In genomic region chr10:102835814-102836213, GRCm38 (mm10) we compare ENCODE assay signal across 12 mouse cellular contexts.
DNase-seq lines count a peak whose midpoint lies in the region; ATAC-seq and TF ChIP-seq lines count a peak whose summit lies in the region.
"Had no signal": no experiment of that assay in that cellular context is flagged by ENCODE, and none has a peak within 500 bp of the region (broad histone marks: within the 10 kb centered on the region; RNA-seq: fewer than 3 reads in every experiment).

No protein-coding gene starts in this region.

- TF ChIP-seq CTCF in liver, embryonic 14.5 days (IDR thresholded peaks at IDR 0.05; ENCODE audit: low read depth): peak; percentile 50

- no peak overlapping the region for H3K4me2 ChIP-seq in forebrain, embryonic 14.5 days (ENCODE audit: low read length)
- no peak overlapping the region for H3K4me2 ChIP-seq in forebrain, embryonic 11.5 days (ENCODE audit: low read depth, low read length, severe bottlenecking)
- no peak overlapping the region for H3K4me2 ChIP-seq in liver, embryonic 14.5 days (ENCODE audit: low read depth)
- H3K4me2 ChIP-seq: heart, embryonic 13.5 days; kidney, embryonic 15.5 days had no signal

- no peaks in the 10 kb centered on the region for H3K9me3 ChIP-seq in forebrain, embryonic 14.5 days (replicated peaks; ENCODE audit: control insufficient read depth, low read length)
- H3K9me3 ChIP-seq in forebrain, embryonic 11.5 days (ENCODE audit: control insufficient read depth, low read length): no peaks in the 10 kb centered on the region
- H3K9me3 ChIP-seq in liver, embryonic 14.5 days (ENCODE audit: control insufficient read depth, low read length): no peaks in the 10 kb centered on the region
- H3K9me3 ChIP-seq: heart, embryonic 13.5 days; kidney, embryonic 15.5 days; limb, embryonic 10.5 days; midbrain, embryonic 10.5 days had no signal

- no peak for TF ChIP-seq EP300 in liver, embryonic 14.5 days (IDR thresholded peaks at IDR 0.05; ENCODE audit: low read depth)

- H3K27ac ChIP-seq in forebrain, embryonic 14.5 days (ENCODE audit: low read depth, low read length): no peak overlapping the region
- no peak overlapping the region for H3K27ac ChIP-seq in forebrain, embryonic 11.5 days (ENCODE audit: low read depth, low read length)
- H3K27ac ChIP-seq in liver, embryonic 14.5 days: no peak overlapping the region
- H3K27ac ChIP-seq: heart, embryonic 13.5 days; kidney, embryonic 15.5 days; limb, embryonic 10.5 days; midbrain, embryonic 10.5 days had no signal

- no peak; the same call in 1 of the 2 replicates for ATAC-seq in forebrain, embryonic 14.5 days
- ATAC-seq in forebrain, embryonic 11.5 days (replicated peaks; ENCODE audit: low FRiP score): no peak
- no peak for ATAC-seq in liver, embryonic 14.5 days (ENCODE audit: insufficient read depth)
- peak; percentile 78; the same call in 1 of the 2 replicates for ATAC-seq in megakaryocyte, adult 5-6 weeks (ENCODE audit: poor library complexity, severe bottlenecking)

- no peaks in the 10 kb centered on the region for H3K4me1 ChIP-seq in forebrain, embryonic 14.5 days (ENCODE audit: control insufficient read depth, insufficient read depth, low read length)
- no peaks in the 10 kb centered on the region for H3K4me1 ChIP-seq in forebrain, embryonic 11.5 days (replicated peaks; ENCODE audit: control insufficient read depth, insufficient read depth, low read length)
- H3K4me1 ChIP-seq in liver, embryonic 14.5 days (replicated peaks; ENCODE audit: control insufficient read depth in 2 of 2, insufficient read depth in 2 of 2, low read length in 1 of 2): no peaks in the 10 kb centered on the region
- H3K4me1 ChIP-seq: heart, embryonic 13.5 days; kidney, embryonic 15.5 days; limb, embryonic 10.5 days; midbrain, embryonic 10.5 days had no signal

- H3K36me3 ChIP-seq in forebrain, embryonic 14.5 days (ENCODE audit: control insufficient read depth, insufficient read depth, low read length): no peaks in the 10 kb centered on the region
- H3K36me3 ChIP-seq in forebrain, embryonic 11.5 days (ENCODE audit: control insufficient read depth, insufficient read depth, low read length): no peaks in the 10 kb centered on the region
- no peaks in the 10 kb centered on the region for H3K36me3 ChIP-seq in liver, embryonic 14.5 days (replicated peaks; ENCODE audit: control insufficient read depth, insufficient read depth, low read depth)
- H3K36me3 ChIP-seq: heart, embryonic 13.5 days; kidney, embryonic 15.5 days; limb, embryonic 10.5 days; midbrain, embryonic 10.5 days had no signal

- WGBS in forebrain, embryonic 14.5 days: 39% methylated on average over 1 of the region's 1 CpGs
- 49% methylated on average over 1 of the region's 1 CpGs for WGBS in forebrain, embryonic 11.5 days
- WGBS in liver, embryonic 14.5 days (ENCODE audit: insufficient replicate concordance): 28% methylated on average over 1 of the region's 1 CpGs

- H3K27me3 ChIP-seq in forebrain, embryonic 14.5 days (replicated peaks; ENCODE audit: control insufficient read depth, insufficient read depth, low read length): no peaks in the 10 kb centered on the region
- no peaks in the 10 kb centered on the region for H3K27me3 ChIP-seq in forebrain, embryonic 11.5 days (ENCODE audit: control insufficient read depth, insufficient read depth, low read length)
- H3K27me3 ChIP-seq in liver, embryonic 14.5 days (ENCODE audit: control insufficient read depth, insufficient read depth, low read length): no peaks in the 10 kb centered on the region
- H3K27me3 ChIP-seq: heart, embryonic 13.5 days; kidney, embryonic 15.5 days had no signal

- H3K9ac ChIP-seq in forebrain, embryonic 14.5 days (ENCODE audit: low read length): no peak overlapping the region
- H3K9ac ChIP-seq in forebrain, embryonic 11.5 days (ENCODE audit: low read length): no peak overlapping the region
- no peak overlapping the region for H3K9ac ChIP-seq in liver, embryonic 14.5 days (replicated peaks)
- H3K9ac ChIP-seq: heart, embryonic 13.5 days; kidney, embryonic 15.5 days had no signal

- DNase-seq in forebrain, embryonic 14.5 days (ENCODE audit: low spot score): peak; percentile 44
- DNase-seq in forebrain, embryonic 11.5 days (ENCODE audit: low spot score): no peak
- no peak for DNase-seq in liver, embryonic 14.5 days (ENCODE audit: low read depth in 3 of 3, low spot score in 3 of 3)
- DNase-seq in liver (no peak), NIH3T3 (ENCODE audit: low read depth) (peak; percentile 36)
- no peak for DNase-seq in layer of hippocampus, postnatal 10 days (ENCODE audit: low spot score in 2 of 2)
- no peak for DNase-seq in layer of hippocampus, adult 18-20 months (ENCODE audit: low spot score in 2 of 2)

- no peak overlapping the region for H3K4me3 ChIP-seq in forebrain, embryonic 14.5 days (ENCODE audit: low read depth, low read length)
- H3K4me3 ChIP-seq in forebrain, embryonic 11.5 days (ENCODE audit: low read depth, low read length): no peak overlapping the region
- no peak overlapping the region for H3K4me3 ChIP-seq in liver, embryonic 14.5 days (ENCODE audit: insufficient read depth in 1 of 2, low read depth in 2 of 2, low read length in 2 of 2)
- H3K4me3 ChIP-seq: heart, embryonic 13.5 days; kidney, embryonic 15.5 days; limb, embryonic 10.5 days; midbrain, embryonic 10.5 days had no signal

Comparison
In these comparisons a context has a peak if more than half of its experiments do, and no peak if none do; other contexts are left out.
1. DNase-seq: peak in forebrain, embryonic 14.5 days (single experiment) and NIH3T3 (single experiment); none in forebrain, embryonic 11.5 days (single experiment), liver, embryonic 14.5 days (0 of 3), liver (single experiment), layer of hippocampus, postnatal 10 days (0 of 2) and layer of hippocampus, adult 18-20 months (0 of 2).